Mouse (Mus musculus) stomach, embryonic 16.5 days (tissue): ENCODE data around the gene Faxc. TPM values are rescaled to one million over a fixed set of nuclear protein-coding genes. Genes with fewer than 3 reads are reported as not detected.
A peak's percentile ranks its signal among the peaks of the same experiment; 100 is the strongest.

Source experiments
- ATAC-seq: fragments of 200-750 bp; cut with Nextera tagmentation; 2 replicates; pipeline ENCODE4 v1.8.0; 2017; ENCODE audit warnings: moderate number of reproducible peaks, moderate TSS enrichment; ENCODE audit not compliant: insufficient read depth, low FRiP score
- H3K27ac ChIP-seq: fragments of 300-500 bp; sonication (generic); 2 replicates; pipeline ENCODE4 v1.5.1; 2014; ENCODE audit warnings: low read length
- H3K27me3 ChIP-seq: fragments of 300-500 bp; sonication (generic); 2 replicates; pipeline ENCODE4 v1.6.1; 2014; ENCODE audit warnings: low read length, control low read depth, mixed read lengths; ENCODE audit not compliant: control insufficient read depth, insufficient read depth
- H3K36me3 ChIP-seq: fragments of 300-500 bp; sonication (generic); 2 replicates; pipeline ENCODE4 v1.6.1; 2014; ENCODE audit warnings: low read length; ENCODE audit not compliant: control insufficient read depth, insufficient read depth
- H3K4me1 ChIP-seq: fragments of 300-500 bp; sonication (generic); 2 replicates; pipeline ENCODE4 v1.6.1; 2014; ENCODE audit warnings: low read length, control low read depth, mixed read lengths; ENCODE audit not compliant: control insufficient read depth, insufficient read depth
- H3K4me2 ChIP-seq: fragments of 300-500 bp; sonication (generic); 2 replicates; pipeline ENCODE4 v1.6.1; 2014; ENCODE audit warnings: low read depth, low read length, mixed read lengths
- H3K4me3 ChIP-seq: fragments of 300-500 bp; sonication (generic); replicated peaks from 2 replicates; pipeline ENCODE4 v1.5.1; 2014; ENCODE audit warnings: mild to moderate bottlenecking, low read length
- H3K9ac ChIP-seq: fragments of 300-500 bp; sonication (generic); 2 replicates; pipeline ENCODE4 v1.6.1; 2014; ENCODE audit warnings: low read length
- H3K9me3 ChIP-seq: fragments of 300-500 bp; sonication (generic); replicated peaks from 2 replicates; pipeline ENCODE4 v1.6.1; 2016; ENCODE audit warnings: low read length, control low read depth; ENCODE audit not compliant: control insufficient read depth
- WGBS: fragments of 180-500 bp; shearing (Covaris S2); extraction: QIAGEN DNeasy Blood & Tissue Kit; methylation state at CpG from one replicate; pipeline ENCODE4 v1.1.7; 2014; 5-methylcytosine and 5-hydroxymethylcytosine counted together
- polyA plus RNA-seq: library from polyadenylated mRNA; unstranded; fragments of >200 nt; fragmentation: Nextera tagmentation; extraction: Ambion mirVana; gene quantifications from 2 replicates; pipeline ENCODE4 v1.2.1, GENCODE M21; 2015

Faxc gene
- polyA plus RNA-seq, 1 experiment from 2014 or later: 3.9 TPM

DNA sequence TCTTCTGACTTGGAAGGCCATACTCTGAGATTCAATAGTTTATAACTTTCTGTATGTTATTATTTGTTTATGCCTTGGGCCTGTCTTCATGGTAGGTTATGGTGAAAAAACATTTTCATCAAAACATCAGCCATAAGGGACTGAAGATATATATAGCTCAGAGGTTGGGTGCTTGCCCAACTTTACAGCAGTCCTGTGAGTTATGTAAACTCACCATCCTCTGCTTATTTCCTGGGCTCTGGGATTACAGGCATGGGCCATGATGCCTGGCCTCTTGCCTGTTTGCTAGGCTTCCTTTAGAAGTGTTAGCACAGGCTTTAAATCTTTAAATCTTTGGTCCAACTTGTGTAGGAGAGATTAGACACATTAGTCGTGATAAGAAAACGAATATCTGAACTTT lies 21.1 kb downstream of the Faxc start:
- no peaks in the 10 kb centered on the region for H3K27me3 ChIP-seq
- H3K4me3 ChIP-seq: no peak overlapping the region
- no peak overlapping the region for H3K9ac ChIP-seq
- 49% methylated on average over 2 of the region's 2 CpGs for WGBS
- no peak overlapping the region for H3K4me2 ChIP-seq
- no peaks in the 10 kb centered on the region for H3K9me3 ChIP-seq
- H3K36me3 ChIP-seq: no peaks in the 10 kb centered on the region
- ATAC-seq: no peak
- no peak overlapping the region for H3K27ac ChIP-seq
- H3K4me1 ChIP-seq: no peaks in the 10 kb centered on the region

DNA sequence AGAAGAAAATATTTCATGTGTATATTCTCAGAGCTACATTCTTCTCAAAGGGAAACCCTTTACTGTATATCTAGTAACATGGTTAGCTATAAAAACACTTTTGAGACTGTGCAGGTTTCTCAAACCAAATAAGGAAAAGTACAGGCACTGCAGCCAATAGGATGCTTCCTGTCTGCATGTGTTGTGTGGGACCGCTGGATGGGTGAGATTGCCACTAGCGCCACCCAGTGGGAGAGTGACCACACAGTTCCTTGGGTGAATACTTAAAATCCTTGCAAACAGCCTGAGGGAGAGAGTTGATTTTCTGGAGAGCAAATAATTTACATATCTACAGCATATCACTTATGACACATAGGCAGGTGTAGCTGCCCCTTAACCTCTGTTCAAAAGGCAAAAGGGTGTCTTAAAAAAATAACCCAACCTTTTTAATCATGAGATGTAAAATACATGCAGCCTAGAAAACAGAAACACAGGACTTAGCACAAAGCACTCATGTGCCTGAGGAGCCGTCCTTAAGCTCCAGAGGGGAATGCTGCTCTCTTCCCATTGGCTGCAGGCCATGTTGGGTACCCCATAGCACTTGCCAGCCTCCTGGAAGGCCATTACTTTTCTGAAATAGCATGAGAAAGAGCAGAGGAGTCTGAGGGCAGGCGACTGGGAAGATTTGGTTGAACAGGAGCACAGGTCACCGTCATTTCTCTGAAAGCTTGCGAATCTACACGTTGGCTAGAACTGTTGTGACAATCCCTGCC lies 26.6 kb downstream of the Faxc start:
- WGBS: 57% methylated on average over 7 of the region's 7 CpGs
- Histone ChIP-seq H3K27me3 (no peaks in the 10 kb centered on the region), H3K9me3 (no peaks in the 10 kb centered on the region), H3K4me3 (no peak overlapping the region), H3K36me3 (no peaks in the 10 kb centered on the region), H3K27ac (no peak overlapping the region), H3K4me1 (no peaks in the 10 kb centered on the region), H3K9ac (no peak overlapping the region), H3K4me2 (no peak overlapping the region)
- ATAC-seq: peak; percentile 84; the same call in 1 of the 2 replicates

DNA sequence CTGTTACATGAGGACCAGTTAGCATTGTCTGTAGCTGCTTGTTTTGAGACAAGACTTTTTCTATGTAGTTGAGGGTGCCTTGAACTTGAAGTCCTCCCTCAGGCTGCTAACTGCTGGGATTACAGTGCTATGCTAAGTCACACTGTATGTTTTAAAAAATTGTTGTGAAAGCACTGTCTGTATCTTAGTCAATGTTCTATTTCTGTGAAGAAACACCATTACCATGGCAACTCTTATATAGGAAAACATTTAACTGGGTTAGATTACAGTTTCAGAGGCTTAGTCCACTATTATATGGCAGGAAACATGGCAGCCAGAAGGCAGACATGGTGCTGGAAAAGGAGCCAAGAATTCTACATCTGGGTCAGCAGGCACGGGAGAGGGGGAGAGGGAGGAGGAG lies 40.8 kb downstream of the Faxc start:
- Histone ChIP-seq H3K4me1 (no peaks in the 10 kb centered on the region), H3K9ac (no peak overlapping the region), H3K4me3 (no peak overlapping the region), H3K27ac (no peak overlapping the region), H3K36me3 (no peaks in the 10 kb centered on the region), H3K4me2 (no peak overlapping the region), H3K9me3 (no peaks in the 10 kb centered on the region), H3K27me3 (no peaks in the 10 kb centered on the region)
- 40% methylated on average over 1 of the region's 1 CpGs for WGBS
- ATAC-seq: no peak

DNA sequence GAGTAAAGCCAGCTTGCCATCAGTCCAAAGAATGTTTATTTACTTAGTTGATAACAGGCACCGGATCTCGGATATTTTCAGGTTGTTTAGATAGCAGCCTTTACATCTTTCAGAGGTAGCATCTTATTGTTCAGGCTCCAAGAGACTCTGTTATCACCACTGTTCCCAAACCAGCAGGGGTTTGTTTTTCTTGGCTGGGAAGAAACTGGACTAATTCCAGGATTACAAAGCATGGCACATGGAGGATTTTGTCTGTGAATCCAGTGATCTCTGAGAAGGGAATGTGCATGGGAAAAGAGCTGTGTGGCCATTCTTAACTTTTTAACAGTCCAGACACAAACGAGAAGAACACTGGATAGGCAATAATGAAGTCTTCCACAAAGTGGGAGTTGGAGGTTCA lies 43.0 kb downstream of the Faxc start:
- H3K4me1 ChIP-seq: no peaks in the 10 kb centered on the region
- H3K27ac ChIP-seq: no peak overlapping the region
- H3K9ac ChIP-seq: no peak overlapping the region
- WGBS: 18% methylated on average over 3 of the region's 3 CpGs
- H3K36me3 ChIP-seq: no peaks in the 10 kb centered on the region
- no peaks in the 10 kb centered on the region for H3K27me3 ChIP-seq
- ATAC-seq: no peak
- H3K4me3 ChIP-seq: no peak overlapping the region
- H3K9me3 ChIP-seq: no peaks in the 10 kb centered on the region
- H3K4me2 ChIP-seq: no peak overlapping the region

DNA sequence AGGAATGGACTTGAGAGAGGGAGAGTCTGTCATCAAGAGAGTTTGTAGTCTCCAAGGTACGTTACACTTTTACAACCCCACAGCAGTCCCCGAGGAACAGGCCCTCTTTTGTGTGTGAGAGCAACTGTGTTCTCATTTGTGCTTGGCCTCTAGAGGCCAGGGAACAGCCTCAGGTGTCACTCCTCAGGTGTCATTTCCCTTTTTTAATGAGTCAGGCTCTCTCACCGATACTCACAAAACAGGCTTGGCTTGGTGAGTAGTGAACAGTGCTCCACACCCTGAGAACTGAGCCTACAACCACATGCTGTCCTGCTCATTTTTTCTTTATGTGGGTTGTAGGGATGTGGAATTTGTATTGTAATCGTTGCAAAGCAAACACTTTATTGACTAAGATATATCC lies 49.3 kb downstream of the Faxc start:
- H3K9ac ChIP-seq: no peak overlapping the region
- no peaks in the 10 kb centered on the region for H3K9me3 ChIP-seq
- 61% methylated on average over 4 of the region's 4 CpGs for WGBS
- H3K4me2 ChIP-seq: no peak overlapping the region
- H3K36me3 ChIP-seq: no peaks in the 10 kb centered on the region
- H3K27ac ChIP-seq: no peak overlapping the region
- no peaks in the 10 kb centered on the region for H3K27me3 ChIP-seq
- no peak; the same call in 1 of the 2 replicates for ATAC-seq
- H3K4me3 ChIP-seq: no peak overlapping the region
- no peaks in the 10 kb centered on the region for H3K4me1 ChIP-seq

DNA sequence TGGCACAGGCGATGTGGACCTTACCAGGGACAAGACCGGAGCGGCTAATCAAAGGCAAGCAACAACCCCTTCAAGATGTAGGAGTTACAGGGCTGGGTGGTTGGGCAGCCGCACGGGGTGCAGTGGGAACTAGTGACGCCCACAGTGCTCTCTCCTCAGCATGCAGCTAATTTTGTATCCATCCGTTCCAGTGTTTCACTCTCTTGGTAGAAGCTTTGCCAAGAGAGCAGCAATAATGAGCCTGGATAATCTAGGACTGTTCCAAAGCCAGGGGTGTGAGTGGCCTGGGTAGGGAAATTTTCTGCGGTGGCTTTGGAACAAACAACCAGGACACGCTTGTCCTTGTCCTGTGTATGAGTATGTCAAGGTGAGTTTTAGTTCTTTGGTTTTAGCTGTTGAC lies 51.3 kb downstream of the Faxc start:
- H3K27ac ChIP-seq: no peak overlapping the region
- H3K4me2 ChIP-seq: no peak overlapping the region
- H3K36me3 ChIP-seq: no peaks in the 10 kb centered on the region
- H3K27me3 ChIP-seq: no peaks in the 10 kb centered on the region
- no peak overlapping the region for H3K9ac ChIP-seq
- WGBS: 90% methylated on average over 9 of the region's 9 CpGs
- no peaks in the 10 kb centered on the region for H3K4me1 ChIP-seq
- no peak for ATAC-seq
- no peak overlapping the region for H3K4me3 ChIP-seq
- no peaks in the 10 kb centered on the region for H3K9me3 ChIP-seq

DNA sequence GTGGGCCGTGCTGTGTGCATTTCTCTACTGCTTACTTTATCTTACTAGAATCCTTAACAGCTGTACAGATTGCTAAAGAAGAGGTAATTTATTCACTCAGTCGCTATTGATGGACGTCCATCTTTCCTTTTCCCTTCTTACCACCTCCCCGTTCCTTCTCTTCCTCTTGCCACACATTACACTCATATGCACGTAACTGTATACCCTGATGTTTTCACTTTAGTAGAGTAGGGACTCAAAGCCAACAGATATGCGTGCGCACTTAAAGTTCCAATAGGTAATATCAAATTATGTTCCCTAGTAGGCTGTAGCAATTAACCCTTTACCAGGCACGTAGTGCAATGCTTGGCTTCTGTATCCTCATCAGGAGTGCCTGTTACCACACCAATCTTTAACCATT lies 55.7 kb downstream of the Faxc start:
- no peaks in the 10 kb centered on the region for H3K27me3 ChIP-seq
- H3K9me3 ChIP-seq: no peaks in the 10 kb centered on the region
- no peaks in the 10 kb centered on the region for H3K36me3 ChIP-seq
- no peak overlapping the region for H3K4me3 ChIP-seq
- no peak overlapping the region for H3K9ac ChIP-seq
- WGBS: 78% methylated on average over 8 of the region's 8 CpGs
- no peak overlapping the region for H3K4me2 ChIP-seq
- ATAC-seq: no peak
- no peaks in the 10 kb centered on the region for H3K4me1 ChIP-seq
- H3K27ac ChIP-seq: no peak overlapping the region

DNA sequence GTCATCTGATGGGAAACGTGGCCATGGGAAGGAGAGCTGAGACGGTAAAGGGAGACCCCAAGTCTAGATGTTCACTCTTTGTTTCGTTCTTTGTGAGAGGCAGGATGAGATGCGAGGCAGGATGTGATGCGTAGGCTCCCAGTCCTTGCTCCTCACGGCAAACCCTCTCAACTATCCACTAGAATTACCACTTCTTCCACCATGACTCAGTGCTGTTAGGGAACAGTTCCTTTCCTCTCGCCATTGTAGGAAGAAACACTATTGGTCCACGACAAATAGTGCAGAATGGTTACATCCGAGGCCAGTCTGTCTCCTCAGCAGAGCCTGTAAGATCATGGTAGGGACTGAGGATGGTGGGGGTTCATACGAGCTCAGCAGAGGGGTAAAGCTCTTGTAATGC lies 56.3 kb downstream of the Faxc start:
- 85% methylated on average over 10 of the region's 10 CpGs for WGBS
- no peak overlapping the region for H3K4me3 ChIP-seq
- no peak for ATAC-seq
- no peak overlapping the region for H3K4me2 ChIP-seq
- no peaks in the 10 kb centered on the region for H3K36me3 ChIP-seq
- no peak overlapping the region for H3K9ac ChIP-seq
- no peaks in the 10 kb centered on the region for H3K27me3 ChIP-seq
- no peaks in the 10 kb centered on the region for H3K9me3 ChIP-seq
- H3K27ac ChIP-seq: no peak overlapping the region
- no peaks in the 10 kb centered on the region for H3K4me1 ChIP-seq

DNA sequence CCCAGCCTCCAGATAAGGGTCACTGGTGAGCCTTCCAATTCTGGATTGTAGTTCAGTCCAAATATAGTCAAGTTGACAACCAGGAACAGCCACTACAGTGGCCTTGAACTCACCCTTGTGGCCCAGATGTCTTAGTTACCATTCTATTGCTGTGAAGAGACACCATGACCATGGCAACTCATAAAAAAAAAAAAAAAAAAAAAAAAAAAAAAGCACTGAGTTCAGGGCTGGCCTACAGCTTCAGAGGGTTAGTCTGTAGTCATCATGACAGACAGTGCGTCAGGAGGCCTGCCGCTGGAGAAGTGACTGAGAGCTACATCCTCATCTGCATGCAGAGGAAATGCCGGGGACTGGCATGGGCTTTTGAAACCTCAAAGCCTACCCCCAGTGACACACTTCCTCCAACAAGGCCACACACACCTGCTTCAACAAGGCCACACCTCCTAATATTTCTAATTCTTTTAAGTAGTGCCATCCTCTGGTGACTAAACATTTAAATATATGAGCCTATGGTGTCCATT lies 58.5 kb downstream of the Faxc start:
- H3K27ac ChIP-seq: no peak overlapping the region
- H3K36me3 ChIP-seq: no peaks in the 10 kb centered on the region
- 87% methylated on average over 3 of the region's 3 CpGs for WGBS
- no peak for ATAC-seq
- no peak overlapping the region for H3K4me2 ChIP-seq
- H3K9ac ChIP-seq: no peak overlapping the region
- no peak overlapping the region for H3K4me3 ChIP-seq
- H3K9me3 ChIP-seq: no peaks in the 10 kb centered on the region
- H3K4me1 ChIP-seq: no peaks in the 10 kb centered on the region
- no peaks in the 10 kb centered on the region for H3K27me3 ChIP-seq
